ENCODE assay signal across 12 mouse cellular contexts in genomic region chr1:160263630-160264346, GRCm38 (mm10). TPM values are rescaled to one million over a fixed set of nuclear protein-coding genes. Genes with fewer than 3 reads are reported as not detected.
DNase-seq lines count a peak whose midpoint lies in the region; ATAC-seq and TF ChIP-seq lines count a peak whose summit lies in the region.
"Had no signal": no experiment of that assay in that cellular context is flagged by ENCODE, and none has a peak within 500 bp of the region (broad histone marks: within the 10 kb centered on the region; RNA-seq: fewer than 3 reads in every experiment).

No protein-coding gene starts in this region.

- intact Hi-C loops in gastrocnemius, postnatal 14 days (cut with DNase I; ENCODE audit: low total_unique reads) = no loop called here
- intact Hi-C loops in left cerebral cortex, postnatal 10 days (cut with DNase I) = no loop called here
- intact Hi-C loops in left cerebral cortex, postnatal 14 days (cut with DNase I) = no loop called here

- H3K4me3 ChIP-seq in limb, embryonic 13.5 days = no peak overlapping the region
- no peak overlapping the region for H3K4me3 ChIP-seq in limb, embryonic 10.5 days
- H3K4me3 ChIP-seq in small intestine, adult 2 months (ENCODE audit: low read depth, low read length) = no peak overlapping the region
- H3K4me3 ChIP-seq: hindbrain, embryonic 10.5 days; neural tube, embryonic 13.5 days had no signal

- WGBS in limb, embryonic 13.5 days = 79% methylated on average over 16 of the region's 16 CpGs
- WGBS in limb, embryonic 10.5 days = 89% methylated on average over 16 of the region's 16 CpGs
- 73% methylated on average over 16 of the region's 16 CpGs for WGBS in small intestine, adult 2 months

- no peak for TF ChIP-seq CTCF in small intestine, adult 2 months (IDR thresholded peaks at IDR 0.05; ENCODE audit: extremely low read depth, insufficient read length, insufficient replicate concordance, low read depth, low read length)

- no peak overlapping the region for H3K27ac ChIP-seq in limb, embryonic 13.5 days
- H3K27ac ChIP-seq in limb, embryonic 10.5 days = no peak overlapping the region
- H3K27ac ChIP-seq in small intestine, adult 2 months (ENCODE audit: insufficient read depth, low read depth, low read length) = peak overlapping the region; percentile 42
- H3K27ac ChIP-seq: hindbrain, embryonic 10.5 days; neural tube, embryonic 13.5 days had no signal

- ATAC-seq in limb, embryonic 13.5 days (ENCODE audit: low FRiP score, low read depth) = peak; percentile 65; the same call in 1 of the 2 replicates

- H3K27me3 ChIP-seq in limb, embryonic 13.5 days = no peaks in the 10 kb centered on the region
- no peaks in the 10 kb centered on the region for H3K27me3 ChIP-seq in limb, embryonic 10.5 days (ENCODE audit: low read depth, poor library complexity, severe bottlenecking)
- no peaks in the 10 kb centered on the region for H3K27me3 ChIP-seq in small intestine, adult 2 months (ENCODE audit: control insufficient read depth, insufficient read depth, low read length)
- H3K27me3 ChIP-seq: neural tube, embryonic 13.5 days had no signal

- DNase-seq in limb, embryonic 10.5 days (ENCODE audit: low spot score) = no peak
- DNase-seq in gastrocnemius, postnatal 14 days = peak; percentile 57
- DNase-seq in lung, adult 18-20 months = peak; percentile 87 to 92
- no peak for DNase-seq in neural tube, embryonic 10.5 days (ENCODE audit: extremely low spot score, low spot score)
- DNase-seq in left cerebral cortex, postnatal 10 days (ENCODE audit: extremely low spot score in 1 of 2, low spot score in 2 of 2) = no peak
- DNase-seq in left cerebral cortex, postnatal 14 days (ENCODE audit: low spot score in 2 of 2) = no peak
- DNase-seq: cerebellum, postnatal 10 days had no signal

- TF ChIP-seq POLR2A in small intestine, adult 2 months (IDR thresholded peaks at IDR 0.05; ENCODE audit: low read depth, low read length) = no peak

- H3K4me1 ChIP-seq in limb, embryonic 13.5 days = peaks cover 29% of the 10 kb centered on the region
- peaks cover 21% of the 10 kb centered on the region for H3K4me1 ChIP-seq in limb, embryonic 10.5 days
- peaks cover 10% of the 10 kb centered on the region for H3K4me1 ChIP-seq in small intestine, adult 2 months (ENCODE audit: control insufficient read depth, insufficient read depth, insufficient read length, low read length)

- no peaks in the 10 kb centered on the region for H3K36me3 ChIP-seq in limb, embryonic 13.5 days
- H3K36me3 ChIP-seq in limb, embryonic 10.5 days = no peaks in the 10 kb centered on the region
- peaks cover 2% of the 10 kb centered on the region; the same call in 1 of the 2 replicates for H3K36me3 ChIP-seq in small intestine, adult 2 months (ENCODE audit: control insufficient read depth, insufficient read depth, low read length)
- H3K36me3 ChIP-seq: hindbrain, embryonic 10.5 days; neural tube, embryonic 13.5 days had no signal

- H3K4me2 ChIP-seq in limb, embryonic 13.5 days (replicated peaks) = no peak overlapping the region
- H3K4me2 ChIP-seq: neural tube, embryonic 13.5 days had no signal

- H3K9me3 ChIP-seq in limb, embryonic 13.5 days = no peaks in the 10 kb centered on the region
- H3K9me3 ChIP-seq in limb, embryonic 10.5 days (replicated peaks) = no peaks in the 10 kb centered on the region
- H3K9me3 ChIP-seq: G1E; hindbrain, embryonic 10.5 days; neural tube, embryonic 13.5 days had no signal

- no peak overlapping the region; the same call in 1 of the 2 replicates for H3K9ac ChIP-seq in limb, embryonic 13.5 days
- H3K9ac ChIP-seq: neural tube, embryonic 13.5 days had no signal

RNA-seq across cellular contexts. Expression of gene Cacybp, which starts 51.1 kb away (rescaled TPM):
- 223 and 224 TPM in 2 replicates for polyA plus RNA-seq in limb, embryonic 13.5 days (2015; fragmentation: Nextera tagmentation; extraction: Ambion mirVana)
- 312 and 387 TPM in 2 replicates for polyA plus RNA-seq in limb, embryonic 10.5 days (2016; fragmentation: Nextera tagmentation; extraction: Ambion mirVana)
- 10 to 100 TPM; 33.6 to 37.9 TPM for total RNA-seq in gastrocnemius, postnatal 14 days (2021)
- 0.53 and 1.4 TPM in 2 replicates for polyA plus RNA-seq in small intestine, adult 2 months (2012; rRNA removed)
- total RNA-seq in left cerebral cortex, postnatal 10 days (2021) = 100 to 1,000 TPM; 106 to 109 TPM
- total RNA-seq in left cerebral cortex, postnatal 14 days (2021) = 10 to 100 TPM; 85.4 to 97.1 TPM

Comparison
In these comparisons a context has a peak if more than half of its experiments do, and no peak if none do; other contexts are left out.
1. DNase-seq: peak in gastrocnemius, postnatal 14 days (single experiment) and lung, adult 18-20 months (2 of 2); none in limb, embryonic 10.5 days (single experiment), neural tube, embryonic 10.5 days (single experiment), left cerebral cortex, postnatal 10 days (0 of 2) and left cerebral cortex, postnatal 14 days (0 of 2).